Comparison of ENCODE assay signal across 9 mouse cellular contexts in genomic region chr6:28420361-28420760, GRCm38 (mm10). TPM values are rescaled to one million over a fixed set of nuclear protein-coding genes. Genes with fewer than 3 reads are reported as not detected.
DNase-seq lines count a peak whose midpoint lies in the region; ATAC-seq and TF ChIP-seq lines count a peak whose summit lies in the region.
"Had no signal": no experiment of that assay in that cellular context is flagged by ENCODE, and none has a peak within 500 bp of the region (broad histone marks: within the 10 kb centered on the region; RNA-seq: fewer than 3 reads in every experiment).

No protein-coding gene starts in this region.

- TF ChIP-seq POLR2A in lung, adult 2 months (IDR thresholded peaks at IDR 0.05; ENCODE audit: borderline replicate concordance, extremely low read depth, low read depth, low read length): no peak
- no peak for TF ChIP-seq POLR2A in myocyte (IDR thresholded peaks at IDR 0.05; ENCODE audit: insufficient read length, low read depth)

- TF ChIP-seq CTCF in lung, adult 2 months (IDR thresholded peaks at IDR 0.05; ENCODE audit: insufficient read depth, low read length): no peak
- no peak for TF ChIP-seq CTCF in hindbrain, postnatal 0 days (IDR thresholded peaks at IDR 0.05; ENCODE audit: low read depth)

- peak overlapping the region; percentile 85 for H3K4me2 ChIP-seq in embryonic facial prominence, embryonic 14.5 days (ENCODE audit: low read depth, low read length)
- peak overlapping the region; percentile 96 for H3K4me2 ChIP-seq in hindbrain, postnatal 0 days (ENCODE audit: low read depth, low read length)
- H3K4me2 ChIP-seq in myocyte (ENCODE audit: low read depth): peak overlapping the region; percentile 89

- peak overlapping the region; percentile 83 for H3K4me3 ChIP-seq in lung, adult 2 months (replicated peaks; ENCODE audit: extremely low read depth, low read depth, low read length)
- peak overlapping the region; percentile 85 for H3K4me3 ChIP-seq in embryonic facial prominence, embryonic 14.5 days (ENCODE audit: low read depth, low read length)
- peak overlapping the region; percentile 66 for H3K4me3 ChIP-seq in hindbrain, postnatal 0 days (ENCODE audit: low read length)
- H3K4me3 ChIP-seq in myocyte: peak overlapping the region; percentile 82

- peaks cover 27% of the 10 kb centered on the region; the same call in 1 of the 2 replicates for H3K4me1 ChIP-seq in lung, adult 2 months (ENCODE audit: control insufficient read depth, insufficient read depth, low read length)
- H3K4me1 ChIP-seq in embryonic facial prominence, embryonic 14.5 days (ENCODE audit: control insufficient read depth, insufficient read depth, low read length): peaks cover 24% of the 10 kb centered on the region
- peaks cover 30% of the 10 kb centered on the region for H3K4me1 ChIP-seq in hindbrain, postnatal 0 days (ENCODE audit: insufficient read depth, low read length)

- no peak for DNase-seq in lung, adult 2 months
- no peak for DNase-seq in lung, adult 18-20 months
- no peak for DNase-seq in embryonic facial prominence, embryonic 14.5 days (ENCODE audit: low spot score)
- no peak for DNase-seq in hindbrain, postnatal 0 days (ENCODE audit: low spot score)
- no peak for DNase-seq in urinary bladder, postnatal 4 days (ENCODE audit: low spot score in 2 of 2)
- no peak for DNase-seq in cerebellum, postnatal 36 days

- 76% methylated on average over 17 of the region's 17 CpGs for WGBS in lung, adult 2 months
- WGBS in embryonic facial prominence, embryonic 14.5 days: 82% methylated on average over 17 of the region's 17 CpGs
- WGBS in hindbrain, postnatal 0 days: 84% methylated on average over 17 of the region's 17 CpGs

- H3ac ChIP-seq in myocyte (ENCODE audit: control insufficient read depth, insufficient read length): no peak overlapping the region

- H3K79me2 ChIP-seq in myocyte (ENCODE audit: control insufficient read depth, insufficient read depth): peaks cover 29% of the 10 kb centered on the region

- peak overlapping the region; percentile 84 for H3K9ac ChIP-seq in embryonic facial prominence, embryonic 14.5 days (ENCODE audit: low read depth, low read length)
- H3K9ac ChIP-seq in hindbrain, postnatal 0 days (replicated peaks; ENCODE audit: low read length): no peak overlapping the region

- no peaks in the 10 kb centered on the region for H3K27me3 ChIP-seq in embryonic facial prominence, embryonic 14.5 days (replicated peaks; ENCODE audit: control insufficient read depth, insufficient read depth, low read length)
- H3K27me3 ChIP-seq in hindbrain, postnatal 0 days (ENCODE audit: insufficient read depth, low read length): no peaks in the 10 kb centered on the region
- no peaks in the 10 kb centered on the region for H3K27me3 ChIP-seq in myocyte (ENCODE audit: control insufficient read depth, insufficient read depth, insufficient read length)

- peaks cover 32% of the 10 kb centered on the region for H3K36me3 ChIP-seq in embryonic facial prominence, embryonic 14.5 days (ENCODE audit: control insufficient read depth, insufficient read depth, low read length)
- peaks cover 18% of the 10 kb centered on the region for H3K36me3 ChIP-seq in hindbrain, postnatal 0 days (ENCODE audit: insufficient read depth, low read length)
- H3K36me3 ChIP-seq in myocyte (ENCODE audit: control insufficient read depth, insufficient read depth): no peaks in the 10 kb centered on the region

- H3K27ac ChIP-seq in embryonic facial prominence, embryonic 14.5 days (replicated peaks; ENCODE audit: low read depth, low read length): no peak overlapping the region
- H3K27ac ChIP-seq in hindbrain, postnatal 0 days: no peak overlapping the region

- ATAC-seq in embryonic facial prominence, embryonic 14.5 days (ENCODE audit: low read depth): no peak
- ATAC-seq in hindbrain, postnatal 0 days: no peak
- no peak for ATAC-seq in granulocyte monocyte progenitor cell, adult 5-6 weeks (replicated peaks; ENCODE audit: poor library complexity, severe bottlenecking)

- no peaks in the 10 kb centered on the region for H3K9me3 ChIP-seq in embryonic facial prominence, embryonic 14.5 days (ENCODE audit: control insufficient read depth, low read length)
- no peaks in the 10 kb centered on the region for H3K9me3 ChIP-seq in hindbrain, postnatal 0 days (ENCODE audit: low read length)

TF ChIP-seq in myocyte, 11 proteins besides CTCF, POLR2A, EP300 and RAD21:
- TF ChIP-seq TCF12 (IDR thresholded peaks at IDR 0.05; ENCODE audit: insufficient read depth, poor library complexity, severe bottlenecking): no peak
- TF ChIP-seq POLR2AphosphoS2 (IDR thresholded peaks at IDR 0.05; ENCODE audit: insufficient read length, low read depth): no peak
- no peak for TF ChIP-seq MYOD1 (IDR thresholded peaks at IDR 0.05; ENCODE audit: control insufficient read depth in 1 of 3, insufficient read length in 2 of 3, low read depth in 2 of 3)
- TF ChIP-seq E2F4 (IDR thresholded peaks at IDR 0.05; ENCODE audit: insufficient read depth): no peak
- TF ChIP-seq MAX (IDR thresholded peaks at IDR 0.05; ENCODE audit: low read depth): no peak
- no peak for TF ChIP-seq TCF3 (IDR thresholded peaks at IDR 0.05; ENCODE audit: insufficient read length, low read depth)
- no peak for TF ChIP-seq MYOG (IDR thresholded peaks at IDR 0.05; ENCODE audit: control insufficient read depth in 1 of 3, insufficient read depth in 1 of 3, insufficient read length in 2 of 3, low read depth in 2 of 3)
- no peak for TF ChIP-seq SRF (IDR thresholded peaks at IDR 0.05; ENCODE audit: control insufficient read depth, insufficient read length, low read depth)
- no peak for TF ChIP-seq REST (IDR thresholded peaks at IDR 0.05; ENCODE audit: insufficient read depth, insufficient read length)
- no peak for TF ChIP-seq USF1 (IDR thresholded peaks at IDR 0.05; ENCODE audit: low read depth)
- no peak for TF ChIP-seq CEBPB (IDR thresholded peaks at IDR 0.05; ENCODE audit: insufficient read depth, poor library complexity, severe bottlenecking)
TF ChIP-seq in myocyte: peak in this region for 0.

RNA-seq across cellular contexts. Expression of gene Arf5, which starts 3.0 kb away (rescaled TPM):
- 377 and 390 TPM in 2 replicates for polyA plus RNA-seq in lung, adult 2 months (2012; rRNA removed)
- 353 and 373 TPM in 2 replicates for polyA plus RNA-seq in embryonic facial prominence, embryonic 14.5 days (2014; fragmentation: Nextera tagmentation; extraction: Ambion mirVana)
- total RNA-seq in hindbrain, postnatal 0 days (2014; rRNA removed): 397 and 402 TPM in 2 replicates
- 458 and 482 TPM in 2 replicates for polyA plus RNA-seq in hindbrain, postnatal 0 days (2015; fragmentation: Nextera tagmentation; extraction: Ambion mirVana)
- 209 TPM for polyA plus RNA-seq in myocyte (2012; fragmentation: generic; extraction: Trizol)
- total RNA-seq in granulocyte monocyte progenitor cell, adult 5-6 weeks (2014; fragmentation: Nextera tagmentation): 34.4 and 53.3 TPM in 2 replicates
- total RNA-seq in granulocyte monocyte progenitor cell, adult 5-6 weeks (2017): 42.1 and 59.1 TPM in 2 replicates

RNA-seq across cellular contexts. Expression of gene Fscn3, which starts 7.2 kb away (rescaled TPM):
- polyA plus RNA-seq in lung, adult 2 months (2012; rRNA removed): 0.09 TPM in 1 of 2 replicates, not detected in the other
- not detected in 2 replicates for polyA plus RNA-seq in embryonic facial prominence, embryonic 14.5 days (2014; fragmentation: Nextera tagmentation; extraction: Ambion mirVana)
- not detected in 2 replicates for total RNA-seq in hindbrain, postnatal 0 days (2014; rRNA removed)
- not detected in 2 replicates for polyA plus RNA-seq in hindbrain, postnatal 0 days (2015; fragmentation: Nextera tagmentation; extraction: Ambion mirVana)
- polyA plus RNA-seq in myocyte (2012; fragmentation: generic; extraction: Trizol): not detected
- total RNA-seq in granulocyte monocyte progenitor cell, adult 5-6 weeks (2014; fragmentation: Nextera tagmentation): not detected in 2 replicates
- not detected in 2 replicates for total RNA-seq in granulocyte monocyte progenitor cell, adult 5-6 weeks (2017)

RNA-seq across cellular contexts. Expression of gene Gcc1, which starts 7.8 kb away (rescaled TPM):
- polyA plus RNA-seq in lung, adult 2 months (2012; rRNA removed): 8.0 and 9.3 TPM in 2 replicates
- 6.8 and 8.4 TPM in 2 replicates for polyA plus RNA-seq in embryonic facial prominence, embryonic 14.5 days (2014; fragmentation: Nextera tagmentation; extraction: Ambion mirVana)
- 15.7 and 20.2 TPM in 2 replicates for total RNA-seq in hindbrain, postnatal 0 days (2014; rRNA removed)
- polyA plus RNA-seq in hindbrain, postnatal 0 days (2015; fragmentation: Nextera tagmentation; extraction: Ambion mirVana): 7.7 and 8.7 TPM in 2 replicates
- polyA plus RNA-seq in myocyte (2012; fragmentation: generic; extraction: Trizol): 6.7 TPM
- total RNA-seq in granulocyte monocyte progenitor cell, adult 5-6 weeks (2014; fragmentation: Nextera tagmentation): 7.0 TPM in 2 replicates
- total RNA-seq in granulocyte monocyte progenitor cell, adult 5-6 weeks (2017): 10.9 and 11.2 TPM in 2 replicates

RNA-seq across cellular contexts. Expression of gene Zfp800, which starts 22.6 kb away (rescaled TPM):
- polyA plus RNA-seq in lung, adult 2 months (2012; rRNA removed): 3.0 and 4.4 TPM in 2 replicates
- 17.7 and 19.9 TPM in 2 replicates for polyA plus RNA-seq in embryonic facial prominence, embryonic 14.5 days (2014; fragmentation: Nextera tagmentation; extraction: Ambion mirVana)
- total RNA-seq in hindbrain, postnatal 0 days (2014; rRNA removed): 14.5 and 18.4 TPM in 2 replicates
- polyA plus RNA-seq in hindbrain, postnatal 0 days (2015; fragmentation: Nextera tagmentation; extraction: Ambion mirVana): 21.4 and 21.8 TPM in 2 replicates
- polyA plus RNA-seq in myocyte (2012; fragmentation: generic; extraction: Trizol): 2.0 TPM
- total RNA-seq in granulocyte monocyte progenitor cell, adult 5-6 weeks (2014; fragmentation: Nextera tagmentation): 35.8 and 48.4 TPM in 2 replicates
- 54.5 and 58.2 TPM in 2 replicates for total RNA-seq in granulocyte monocyte progenitor cell, adult 5-6 weeks (2017)

RNA-seq across cellular contexts. Expression of gene Pax4, which starts 28.8 kb away (rescaled TPM):
- not detected in 2 replicates for polyA plus RNA-seq in lung, adult 2 months (2012; rRNA removed)
- polyA plus RNA-seq in embryonic facial prominence, embryonic 14.5 days (2014; fragmentation: Nextera tagmentation; extraction: Ambion mirVana): not detected in 2 replicates
- total RNA-seq in hindbrain, postnatal 0 days (2014; rRNA removed): not detected in 2 replicates
- 0.20 and 0.23 TPM in 2 replicates for polyA plus RNA-seq in hindbrain, postnatal 0 days (2015; fragmentation: Nextera tagmentation; extraction: Ambion mirVana)
- polyA plus RNA-seq in myocyte (2012; fragmentation: generic; extraction: Trizol): not detected
- total RNA-seq in granulocyte monocyte progenitor cell, adult 5-6 weeks (2014; fragmentation: Nextera tagmentation): not detected in 2 replicates
- total RNA-seq in granulocyte monocyte progenitor cell, adult 5-6 weeks (2017): not detected in 2 replicates
- polyA plus RNA-seq: brain, embryonic 14.5 days had no signal
